Mouse (Mus musculus): Measurements from ENCODE around the gene Flt3l. TPM values are rescaled to one million over a fixed set of nuclear protein-coding genes. Genes with fewer than 3 reads are reported as not detected.
A peak's percentile ranks its signal among the peaks of the same experiment; 100 is the strongest.

Flt3l gene
- polyA plus RNA-seq, 1 experiment from 2014 or later = 2.0 TPM

GRCm38 (mm10) chr7:45091001-45091990, 44.9 kb downstream of the Flt3l start:
- Histone ChIP-seq H3K27ac (replicated peaks) (0 out of 2 replicates have a peak overlapping the region, but pooled peaks have one; percentile 24), H3K4me3 (peak overlapping the region; percentile 40), H3K27me3 (no peaks in the 10 kb centered on the region), H3K36me3 (0 out of 2 replicates have a peak, but pooled peaks cover 3% of the 10 kb centered on the region), H3K4me1 (replicated peaks) (peaks cover 5% of the 10 kb centered on the region; the same call in 1 of the 2 replicates), H3K9ac (0 out of 2 replicates have a peak overlapping the region, but pooled peaks have one; percentile 35), H3K9me3 (no peaks in the 10 kb centered on the region), H3K4me2 (peak overlapping the region; percentile 64)
- ATAC-seq (ENCODE audit: low FRiP score, low read depth) = peak; percentile 38; the same call in 1 of the 2 replicates
- WGBS = 18% methylated on average over 35 of the region's 35 CpGs

DNA sequence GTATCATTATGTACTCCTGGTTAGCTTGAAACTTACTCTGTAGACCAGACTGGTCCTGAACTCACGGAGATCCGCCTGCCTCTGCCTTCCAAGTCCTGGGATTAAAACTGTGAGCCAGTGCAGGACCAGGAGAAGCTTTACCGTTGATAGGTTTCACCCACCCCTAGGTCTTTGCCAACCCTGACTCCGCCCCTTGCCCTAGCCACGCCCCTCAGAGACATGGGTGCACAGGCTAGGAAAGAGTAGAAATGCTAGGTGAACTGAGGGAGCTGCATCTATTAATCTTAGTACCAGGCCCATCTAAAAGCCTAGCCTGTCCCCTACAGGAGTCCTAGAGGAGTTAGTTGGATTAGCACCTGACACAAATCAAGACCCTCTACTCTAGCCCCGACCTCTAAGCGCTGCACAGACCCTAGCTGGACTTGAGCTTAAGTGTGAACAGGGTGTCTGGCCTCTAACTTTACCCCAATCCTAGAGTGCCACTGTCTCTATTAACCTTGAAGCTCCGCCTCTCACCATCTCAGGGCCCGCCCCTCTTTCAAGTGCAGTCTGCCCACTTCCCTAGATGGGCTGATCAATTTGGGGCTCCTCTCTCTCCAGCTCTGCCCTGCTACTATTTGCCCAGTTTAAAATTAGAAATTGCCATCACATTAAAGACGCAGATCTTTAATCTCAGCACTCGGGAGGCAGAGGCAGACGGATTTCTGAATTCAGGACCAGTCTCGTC, 45.8 kb downstream of the Flt3l start:
- Histone ChIP-seq H3K27ac (replicated peaks) (no peak overlapping the region), H3K36me3 (0 out of 2 replicates have a peak, but pooled peaks cover 4% of the 10 kb centered on the region), H3K9ac (no peak overlapping the region), H3K4me3 (no peak overlapping the region), H3K27me3 (no peaks in the 10 kb centered on the region), H3K4me2 (no peak overlapping the region), H3K4me1 (replicated peaks) (peaks cover 5% of the 10 kb centered on the region; the same call in 1 of the 2 replicates), H3K9me3 (no peaks in the 10 kb centered on the region)
- 82% methylated on average over 13 of the region's 13 CpGs for WGBS
- ATAC-seq (ENCODE audit: low FRiP score, low read depth) = no peak

DNA sequence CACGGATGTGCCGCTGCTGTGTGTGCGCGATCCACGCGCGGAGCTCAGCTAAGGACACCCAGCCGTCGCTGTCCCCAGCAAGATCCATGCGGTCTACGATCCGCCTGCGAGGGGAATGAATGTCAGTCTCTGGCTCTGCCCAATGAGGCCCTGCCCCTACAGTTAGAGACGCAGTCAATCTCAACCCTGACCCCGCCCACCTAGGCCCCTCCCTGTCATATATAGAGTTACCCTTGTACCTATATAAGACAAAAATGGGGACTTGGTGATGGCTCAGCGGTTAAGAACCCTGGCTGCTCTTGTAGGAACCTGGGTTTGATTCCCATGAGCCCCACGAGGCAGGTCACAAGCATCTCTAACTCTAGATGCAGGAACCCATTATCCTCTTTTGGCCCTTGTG, 47.6 kb downstream of the Flt3l start:
- no peaks in the 10 kb centered on the region for H3K9me3 ChIP-seq
- H3K4me1 ChIP-seq (replicated peaks) = peaks cover 5% of the 10 kb centered on the region; the same call in 1 of the 2 replicates
- 93% methylated on average over 17 of the region's 17 CpGs for whole genome bisulfite sequencing
- H3K9ac ChIP-seq = no peak overlapping the region
- no peak for ATAC-seq (ENCODE audit: low FRiP score, low read depth)
- no peaks in the 10 kb centered on the region for H3K27me3 ChIP-seq
- H3K36me3 ChIP-seq = 0 out of 2 replicates have a peak, but pooled peaks cover 4% of the 10 kb centered on the region
- H3K4me2 ChIP-seq = no peak overlapping the region
- no peak overlapping the region for H3K27ac ChIP-seq (replicated peaks)
- no peak overlapping the region for H3K4me3 ChIP-seq

GRCm38 (mm10) chr7:45086084-45086483, 50.1 kb downstream of the Flt3l start:
- Histone ChIP-seq H3K27ac (replicated peaks) (no peak overlapping the region), H3K9ac (no peak overlapping the region), H3K4me1 (replicated peaks) (0 out of 2 replicates have a peak, but pooled peaks cover 1% of the 10 kb centered on the region), H3K9me3 (no peaks in the 10 kb centered on the region), H3K36me3 (0 out of 2 replicates have a peak, but pooled peaks cover 4% of the 10 kb centered on the region), H3K27me3 (no peaks in the 10 kb centered on the region), H3K4me3 (no peak overlapping the region), H3K4me2 (no peak overlapping the region)
- WGBS = 80% methylated on average over 4 of the region's 4 CpGs
- no peak for ATAC-seq (ENCODE audit: low FRiP score, low read depth)

DNA sequence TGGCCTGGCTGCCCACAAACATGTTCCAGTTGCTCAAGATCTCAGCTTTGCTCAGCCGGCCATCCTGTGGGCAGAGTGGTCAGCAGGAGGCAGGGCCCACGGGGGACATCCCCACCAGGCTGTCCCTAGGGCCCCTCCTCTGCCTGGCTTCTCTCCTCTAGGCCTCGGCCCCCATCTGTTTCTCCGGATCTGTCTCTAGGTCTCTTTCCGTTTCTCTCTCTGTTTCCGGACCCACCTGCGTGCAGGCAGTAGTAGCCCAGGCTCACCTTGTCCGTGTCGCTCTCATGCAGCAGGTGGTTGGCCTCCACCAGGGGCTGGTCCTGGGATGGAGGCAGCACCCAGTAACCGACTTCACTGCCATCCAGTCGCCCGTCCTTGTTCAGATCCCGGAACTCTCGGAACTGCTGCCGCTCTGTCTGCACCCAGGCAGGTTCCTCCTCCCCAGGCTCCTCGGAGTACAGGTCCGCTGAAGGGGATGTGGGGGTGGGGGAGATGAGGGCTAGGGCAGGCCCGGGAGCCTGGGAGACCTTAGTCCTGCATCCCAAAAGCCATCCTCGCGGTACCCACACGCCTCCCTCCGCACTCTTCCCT, 52.8 kb downstream of the Flt3l start:
- Histone ChIP-seq H3K9me3 (no peaks in the 10 kb centered on the region), H3K27ac (replicated peaks) (no peak overlapping the region), H3K36me3 (0 out of 2 replicates have a peak, but pooled peaks cover 4% of the 10 kb centered on the region), H3K9ac (no peak overlapping the region), H3K4me2 (no peak overlapping the region), H3K4me1 (replicated peaks) (peaks cover 5% of the 10 kb centered on the region), H3K4me3 (no peak overlapping the region), H3K27me3 (no peaks in the 10 kb centered on the region)
- WGBS = 83% methylated on average over 22 of the region's 22 CpGs
- no peak for ATAC-seq (ENCODE audit: low FRiP score, low read depth)

- Histone ChIP-seq H3K4me1 (replicated peaks) (peaks cover 5% of the 10 kb centered on the region), H3K4me3 (no peak overlapping the region), H3K9ac (no peak overlapping the region), H3K36me3 (peaks cover 7% of the 10 kb centered on the region; the same call in 1 of the 2 replicates), H3K4me2 (no peak overlapping the region), H3K27me3 (no peaks in the 10 kb centered on the region), H3K27ac (replicated peaks) (peak overlapping the region; percentile 69), H3K9me3 (no peaks in the 10 kb centered on the region)
- 73% methylated on average over 25 of the region's 25 CpGs for WGBS
- ATAC-seq (ENCODE audit: low FRiP score, low read depth) = no peak
Observed at GRCm38 (mm10) chr7:45082401-45083299, 53.6 kb downstream of the Flt3l start.

DNA sequence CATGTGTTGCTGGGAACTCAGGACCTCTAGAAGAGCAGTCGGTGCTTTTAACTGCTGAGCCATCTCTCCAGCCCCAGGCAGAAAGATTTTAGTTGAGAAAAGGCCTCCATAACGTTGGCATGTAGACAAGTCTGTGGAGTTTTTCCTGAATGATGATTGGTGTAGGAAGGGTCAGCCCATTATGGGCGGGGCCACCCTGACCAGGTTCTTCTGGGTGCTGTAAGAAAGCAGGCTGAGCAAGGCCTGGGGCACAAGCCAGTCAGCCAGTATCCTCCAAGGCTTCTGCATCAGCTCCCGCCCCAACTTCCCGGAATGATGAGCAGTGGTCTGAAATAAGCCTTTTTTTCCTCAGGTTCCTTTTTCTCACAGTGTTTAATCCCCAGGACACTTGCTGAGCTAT, 55.2 kb downstream of the Flt3l start:
- Histone ChIP-seq H3K4me2 (no peak overlapping the region), H3K27ac (replicated peaks) (no peak overlapping the region), H3K9me3 (no peaks in the 10 kb centered on the region), H3K9ac (no peak overlapping the region), H3K4me3 (no peak overlapping the region), H3K4me1 (replicated peaks) (peaks cover 5% of the 10 kb centered on the region), H3K27me3 (no peaks in the 10 kb centered on the region), H3K36me3 (peaks cover 8% of the 10 kb centered on the region)
- no peak for ATAC-seq (ENCODE audit: low FRiP score, low read depth)
- 54% methylated on average over 5 of the region's 5 CpGs for WGBS

DNA sequence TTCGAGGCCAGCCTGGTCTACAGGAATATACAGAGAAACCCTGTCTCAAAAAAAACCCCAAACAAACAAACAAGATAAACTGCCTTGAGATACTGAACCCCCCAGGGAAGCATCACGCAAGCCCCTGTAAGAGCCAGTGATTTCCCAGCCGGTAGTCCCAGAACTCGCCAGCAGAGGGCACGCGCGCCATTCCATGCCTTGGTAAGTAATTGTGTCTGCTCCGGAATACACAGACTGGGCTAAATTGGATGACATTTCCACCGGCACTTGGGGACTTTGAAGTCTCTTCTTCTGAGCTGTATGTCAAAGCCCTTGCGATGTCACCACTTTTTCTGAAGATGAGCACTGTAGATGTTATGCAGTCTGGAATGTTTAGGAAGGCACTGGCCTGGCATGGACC, 56.4 kb downstream of the Flt3l start:
- Histone ChIP-seq H3K4me1 (replicated peaks) (peaks cover 5% of the 10 kb centered on the region), H3K36me3 (peaks cover 12% of the 10 kb centered on the region), H3K9me3 (no peaks in the 10 kb centered on the region), H3K4me2 (0 out of 2 replicates have a peak overlapping the region, but pooled peaks have one; percentile 22), H3K27me3 (no peaks in the 10 kb centered on the region), H3K27ac (replicated peaks) (0 out of 2 replicates have a peak overlapping the region, but pooled peaks have one; percentile 29), H3K9ac (no peak overlapping the region), H3K4me3 (no peak overlapping the region)
- under 1% methylated on average over 10 of the region's 10 CpGs for WGBS
- ATAC-seq (ENCODE audit: low FRiP score, low read depth) = peak; percentile 48

Measured in hindbrain, embryonic 15.5 days (tissue).